Mouse (Mus musculus) cortical plate, adult 2 months (tissue): Measurements from ENCODE around the gene Gm11938. TPM values are rescaled to one million over a fixed set of nuclear protein-coding genes. Genes with fewer than 3 reads are reported as not detected.
"Not testable (repeated sequence)": the region's sequence is repeated elsewhere in the genome, so short reads cannot be mapped to it uniquely, and the experiment has no call there.

Source experiments
- H3K27ac ChIP-seq: fragments of 200-500 bp; 2 replicates; pipeline ENCODE4 v1.5.1; 2012; ENCODE audit warnings: low read length, control low read depth, inconsistent platforms; ENCODE audit not compliant: insufficient read depth
- H3K4me1 ChIP-seq: fragments of 200-500 bp; 2 replicates; pipeline ENCODE4 v1.6.1; 2011; ENCODE audit warnings: low read length; ENCODE audit not compliant: control insufficient read depth, insufficient read depth
- H3K4me3 ChIP-seq: fragments of 200-500 bp; 2 replicates; pipeline ENCODE4 v1.5.1; 2011; ENCODE audit warnings: mild to moderate bottlenecking, low read length, control low read depth; ENCODE audit not compliant: insufficient read depth
- CTCF ChIP-seq: fragments of 200-500 bp; IDR thresholded peaks from 2 replicates; pipeline ENCODE4 v1.5.1; 2011; ENCODE audit warnings: mild to moderate bottlenecking, control low read depth, low read length; ENCODE audit not compliant: insufficient read depth; ENCODE audit errors: extremely low read depth
- POLR2A ChIP-seq: fragments of 200-500 bp; IDR thresholded peaks from 2 replicates; pipeline ENCODE4 v1.6.1; 2011; ENCODE audit warnings: mild to moderate bottlenecking, low read length, control low read depth; ENCODE audit not compliant: insufficient read depth; ENCODE audit errors: extremely low read depth
- polyA plus RNA-seq: library from polyadenylated mRNA; depleted of rRNA; stranded (reverse); fragments of >200 nt; gene quantifications from 2 replicates; pipeline ENCODE4 v1.2.3, GENCODE M21; 2012; rRNA removed

The Gm11938 gene
- not detected in 2 replicates for polyA plus RNA-seq

- not testable (repeated sequence) for H3K4me3 ChIP-seq, H3K27ac ChIP-seq, H3K4me1 ChIP-seq
These were observed at the start of gene Gm11938 for GRCm38 (mm10) chr11:99603208-99603607. Gene Gm11938 (minus strand): TSS chr11:99603308.

DNA sequence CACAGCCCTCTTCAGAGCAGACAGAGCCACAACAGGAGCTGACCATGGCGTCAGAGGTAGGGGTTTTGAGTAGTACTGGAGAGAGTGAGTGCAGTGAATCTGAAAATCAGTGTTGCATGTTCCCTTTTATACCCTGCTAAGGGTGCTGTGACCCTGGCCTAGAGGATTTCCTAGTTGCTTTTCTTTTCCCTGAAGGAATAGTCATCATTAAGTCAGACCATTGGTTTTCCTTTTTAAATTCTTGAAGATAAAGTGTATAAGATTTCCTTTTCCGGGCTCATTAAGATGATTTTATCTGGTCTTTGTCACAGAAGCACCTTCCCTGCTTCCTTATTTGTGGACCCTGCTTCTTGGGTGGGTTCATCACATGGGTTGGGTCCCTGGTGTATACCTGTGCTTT is 47.0 kb upstream of the Gm11938 start, which contains the start of gene Gm11555:
Gene Gm11555 (minus strand): TSS at position 101 of the 400 bp plus-strand sequence.
- Histone ChIP-seq H3K4me3 (no peak within 1 kb of the TSS), H3K27ac (no peak within 1 kb of the TSS), H3K4me1 (no peaks in the 10 kb centered on the region)
- TF ChIP-seq POLR2A, result no peak
- TF ChIP-seq CTCF, result no peak

DNA sequence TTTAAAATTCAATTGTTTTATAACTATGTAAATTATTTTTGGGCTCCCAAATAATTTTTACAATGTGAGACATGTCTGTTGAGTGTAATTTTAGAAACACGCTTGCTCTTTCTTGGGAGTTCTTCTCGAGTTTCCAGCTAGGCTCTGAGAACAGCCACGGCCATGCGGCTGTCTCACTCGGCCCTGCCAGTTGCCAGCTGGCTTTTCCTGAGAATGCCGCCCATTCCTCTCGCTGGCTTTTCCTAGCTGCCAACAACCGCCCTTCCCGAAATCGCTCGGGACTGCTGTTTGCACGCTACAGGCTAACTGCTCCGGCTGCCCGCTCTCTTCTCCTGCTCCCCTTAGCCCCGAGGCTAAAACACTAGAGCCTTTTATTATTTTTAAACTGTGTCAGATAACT is 43.3 kb upstream of the Gm11938 start:
- Histone ChIP-seq H3K27ac (no peak overlapping the region), H3K4me3 (no peak overlapping the region), H3K4me1 (no peaks in the 10 kb centered on the region)
- TF ChIP-seq POLR2A (no peak), CTCF (no peak)

DNA sequence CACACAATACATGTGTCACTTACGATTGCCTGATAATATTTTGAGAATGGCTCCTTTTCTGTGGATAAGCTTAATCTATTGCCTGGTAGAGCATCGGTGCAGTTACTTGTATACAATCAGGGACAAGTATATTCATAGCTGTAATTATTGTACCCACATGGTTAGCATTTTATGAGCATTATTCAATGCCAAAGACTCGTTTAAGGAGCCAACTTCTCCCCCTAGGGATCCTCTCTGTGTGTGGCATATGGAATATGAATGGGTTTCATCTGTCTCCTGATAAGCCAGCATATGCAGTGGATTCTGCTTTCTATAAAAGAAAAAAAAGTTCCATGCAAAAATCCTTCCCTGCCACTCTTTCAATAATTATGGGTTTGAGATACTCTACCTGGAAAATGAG is 41.2 kb upstream of the Gm11938 start:
- H3K4me1 ChIP-seq, result no peaks in the 10 kb centered on the region
- no peak overlapping the region for H3K27ac ChIP-seq
- no peak overlapping the region for H3K4me3 ChIP-seq
- TF ChIP-seq CTCF (no peak), POLR2A (no peak)

- not testable (repeated sequence) for H3K4me3 ChIP-seq, H3K27ac ChIP-seq, H3K4me1 ChIP-seq
These were observed 40.6 kb upstream of the Gm11938 start, which contains the start of gene Krtap4-7 for GRCm38 (mm10) chr11:99643635-99644139. Gene Krtap4-7 (minus strand): TSS chr11:99644089.

- peaks cover 2% of the 10 kb centered on the region; the same call in 1 of the 2 replicates for H3K4me1 ChIP-seq
- H3K4me3 ChIP-seq, result no peak overlapping the region
- no peak for TF ChIP-seq CTCF
- TF ChIP-seq POLR2A, result no peak
- H3K27ac ChIP-seq, result no peak overlapping the region
These were observed 37.8 kb upstream of the Gm11938 start for GRCm38 (mm10) chr11:99640926-99641325.

DNA sequence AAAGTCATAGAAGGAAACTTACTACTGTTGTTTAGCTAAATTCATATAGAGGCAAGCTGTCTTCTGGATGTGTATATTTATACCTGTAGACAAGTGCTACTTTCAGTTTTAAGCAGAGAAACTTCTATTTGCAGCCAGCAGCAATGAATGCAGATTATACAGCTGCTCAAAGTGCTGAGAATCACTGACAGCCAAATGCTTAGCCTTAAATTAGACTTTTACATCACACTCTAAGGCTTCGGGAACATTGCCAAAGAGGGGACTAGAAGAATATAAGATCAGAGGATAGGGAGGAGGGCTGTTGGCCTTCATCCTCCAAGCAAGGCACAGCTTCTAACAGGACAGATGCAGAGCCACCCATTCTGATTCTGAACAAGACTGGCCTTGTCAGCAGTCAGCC is 34.0 kb upstream of the Gm11938 start:
- H3K27ac ChIP-seq, result no peak overlapping the region
- H3K4me3 ChIP-seq, result no peak overlapping the region
- TF ChIP-seq POLR2A (no peak), CTCF (no peak)
- peaks cover 2% of the 10 kb centered on the region; the same call in 1 of the 2 replicates for H3K4me1 ChIP-seq

- Histone ChIP-seq H3K27ac (no peak within 1 kb of the TSS), H3K4me1 (peaks cover 2% of the 10 kb centered on the region; the same call in 1 of the 2 replicates), H3K4me3 (no peak within 1 kb of the TSS)
- TF ChIP-seq POLR2A (no peak), CTCF (no peak)
These were observed 31.6 kb upstream of the Gm11938 start, which contains the start of gene Krtap4-2 for GRCm38 (mm10) chr11:99634653-99635134. Gene Krtap4-2 (minus strand): TSS chr11:99635084.

DNA sequence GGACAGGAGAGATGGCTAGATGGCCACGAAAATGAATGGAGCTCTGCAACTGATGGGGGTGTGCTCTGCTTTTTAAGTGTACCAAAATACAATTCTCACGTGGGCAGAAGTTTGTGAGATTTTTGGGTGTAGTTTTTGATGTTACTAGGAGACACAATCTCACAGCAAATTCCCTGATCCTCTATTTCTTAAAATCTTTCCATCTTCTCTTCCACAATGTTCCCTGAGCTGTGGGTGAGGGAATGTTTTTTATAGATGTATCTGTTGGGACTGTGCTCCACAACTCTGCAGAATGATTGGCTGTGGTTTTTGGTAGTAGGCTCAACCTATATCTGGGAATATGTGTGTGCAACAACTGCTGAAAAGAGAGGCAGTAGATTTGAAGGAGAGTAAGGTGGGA is 30.2 kb upstream of the Gm11938 start:
- TF ChIP-seq CTCF (no peak), POLR2A (no peak)
- no peak overlapping the region for H3K27ac ChIP-seq
- H3K4me3 ChIP-seq, result no peak overlapping the region
- H3K4me1 ChIP-seq, result peaks cover 2% of the 10 kb centered on the region; the same call in 1 of the 2 replicates

DNA sequence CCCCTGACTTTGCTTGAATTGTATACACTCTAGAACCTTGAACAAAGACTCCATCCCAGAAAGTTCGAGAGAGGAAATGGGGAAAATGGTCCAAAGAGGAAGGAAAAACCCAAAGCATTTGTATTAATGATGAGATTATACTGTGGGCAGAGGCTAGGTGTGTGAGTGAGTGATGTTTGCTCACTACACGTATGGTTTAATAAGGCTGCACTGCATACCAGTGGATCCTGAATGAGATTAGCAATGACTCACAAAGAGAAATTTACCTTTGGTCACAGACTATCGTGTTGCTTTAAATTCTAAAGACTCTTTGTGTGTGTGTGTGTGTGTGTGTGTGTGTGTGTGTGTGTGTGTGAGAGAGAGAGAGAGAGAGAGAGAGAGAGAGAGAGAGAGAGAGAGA is 27.8 kb upstream of the Gm11938 start:
- H3K4me3 ChIP-seq, result no peak overlapping the region
- TF ChIP-seq CTCF (no peak), POLR2A (no peak)
- H3K27ac ChIP-seq, result no peak overlapping the region
- H3K4me1 ChIP-seq, result no peaks in the 10 kb centered on the region

DNA sequence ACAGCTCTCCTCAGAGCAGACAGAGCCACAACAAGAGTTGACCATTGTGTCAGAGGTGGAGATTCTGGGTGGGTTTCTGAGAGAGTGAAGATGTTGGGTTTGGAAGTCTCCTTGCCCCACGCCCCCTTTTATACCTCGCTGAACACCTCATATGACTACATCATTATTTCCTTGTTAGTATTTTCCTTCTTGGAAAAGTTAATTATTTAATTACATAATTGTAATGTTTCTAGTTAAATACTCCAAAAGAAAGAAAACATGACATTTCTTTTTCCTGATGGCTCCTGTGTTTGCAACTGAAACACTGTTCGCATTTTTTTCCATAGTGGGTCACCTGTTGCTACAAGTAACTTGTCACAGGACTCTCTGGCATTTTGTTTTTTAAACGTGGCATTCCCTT is 25.0 kb upstream of the Gm11938 start, which contains the start of gene Krtap4-1:
Gene Krtap4-1 (minus strand): TSS at position 101 of the 400 bp plus-strand sequence.
- TF ChIP-seq CTCF (no peak), POLR2A (no peak)

DNA sequence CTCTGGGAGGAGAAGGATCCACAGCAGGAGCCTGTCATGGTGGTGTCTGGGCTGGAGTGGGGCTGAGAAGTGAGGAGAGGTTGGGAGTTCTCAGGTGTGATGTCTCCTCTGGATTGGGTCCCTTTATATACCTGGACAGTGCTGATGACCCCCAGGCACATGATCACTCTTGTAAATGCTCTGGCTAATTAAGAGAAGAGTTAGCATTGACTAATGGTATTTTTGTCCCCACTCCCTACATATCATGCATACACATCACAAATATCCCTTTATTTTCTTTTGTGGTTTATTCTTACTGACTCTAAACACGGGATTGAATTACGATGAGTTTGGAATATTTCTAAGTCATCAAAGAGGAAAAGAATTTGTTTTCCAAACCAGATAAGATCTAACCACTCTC is 17.2 kb upstream of the Gm11938 start, which contains the start of gene Gm11562:
Gene Gm11562 (minus strand): TSS at position 101 of the 400 bp plus-strand sequence.
- H3K4me1 ChIP-seq, result no peaks in the 10 kb centered on the region
- no peak within 1 kb of the TSS for H3K4me3 ChIP-seq
- TF ChIP-seq POLR2A (no peak), CTCF (no peak)
- H3K27ac ChIP-seq, result no peak within 1 kb of the TSS

More for the DNA sequence above, 25.0 kb upstream of the Gm11938 start, which contains the start of gene Krtap4-1:
- Histone ChIP-seq H3K4me3 (no peak within 1 kb of the TSS), H3K27ac (no peak within 1 kb of the TSS), H3K4me1 (no peaks in the 10 kb centered on the region)
